Mouse (Mus musculus) activated CD4-positive, CD25-positive, alpha-beta regulatory T cell (primary cell): ENCODE results near the gene Opa1. TPM values are rescaled to one million over a fixed set of nuclear protein-coding genes. Genes with fewer than 3 reads are reported as not detected.

Experiments used
- polyA plus RNA-seq, 2 experiments: library from polyadenylated mRNA; unstranded; fragments of 100-300 nt; shearing (Covaris generic); gene quantifications; one replicate each; pipeline ENCODE4 v1.2.1; 2017

The Opa1 gene
- 10 to 100 TPM; 32.3 to 37.2 TPM for polyA plus RNA-seq

GRCm38 (mm10) chr16:29579167-29579786 lies at the start of gene Opa1:
Gene Opa1, plus strand, starts transcription at chr16:29579334.

GRCm38 (mm10) chr16:29544829-29545228 lies 34.3 kb upstream of the Opa1 start, which contains the start of gene Atp13a4:
Gene Atp13a4, minus strand, starts transcription at chr16:29544864.

Other genes starting within 250 kb of the Opa1 start
- not detected for gene Atp13a5, start 200.6 kb upstream of the Opa1 start, polyA plus RNA-seq
- under 1 TPM in 1 of 2 experiments, not detected in 1; 0.33 TPM for gene Atp13a4, start 34.5 kb upstream of the Opa1 start, polyA plus RNA-seq